Mouse (Mus musculus) kidney, adult 2 months (tissue): ENCODE measurements at regions not wholly inside any gene's neighbourhood (a gene's known extent, or its start where the extent isn't known, plus 50 kb on each side); places are given as distances from the start of the nearest gene placed in this dataset.

Source experiments
- DNase-seq: peaks from one replicate; pipeline ENCODE4 v3.0.0; 2021
- H3K27ac ChIP-seq: fragments of 200-500 bp; 2 replicates; pipeline ENCODE4 v1.5.1; 2012; ENCODE audit warnings: low read depth, low read length, control low read depth, inconsistent platforms; ENCODE audit not compliant: insufficient read depth
- H3K27me3 ChIP-seq: fragments of 200-500 bp; replicated peaks from 2 replicates; pipeline ENCODE4 v1.6.1; 2012; ENCODE audit warnings: mild to moderate bottlenecking, moderate library complexity, low read length, inconsistent platforms; ENCODE audit not compliant: control insufficient read depth, insufficient read depth
- H3K36me3 ChIP-seq: fragments of 200-500 bp; 2 replicates; pipeline ENCODE4 v1.6.1; 2012; ENCODE audit warnings: mild to moderate bottlenecking, moderate library complexity, low read length, inconsistent platforms; ENCODE audit not compliant: control insufficient read depth, insufficient read depth
- H3K4me1 ChIP-seq: fragments of 200-500 bp; 2 replicates; pipeline ENCODE4 v1.6.1; 2011; ENCODE audit warnings: low read length; ENCODE audit not compliant: control insufficient read depth, insufficient read depth
- H3K4me3 ChIP-seq: fragments of 200-500 bp; 2 replicates; pipeline ENCODE4 v1.5.1; 2011; ENCODE audit warnings: mild to moderate bottlenecking, low read depth, low read length, control low read depth; ENCODE audit not compliant: insufficient read depth
- CTCF ChIP-seq: fragments of 200-500 bp; conservative IDR thresholded peaks from 2 replicates; pipeline ENCODE4 v1.5.1; 2011; ENCODE audit warnings: low read depth, mild to moderate bottlenecking, control low read depth, low read length, moderate library complexity, mixed read lengths; ENCODE audit not compliant: insufficient read depth, insufficient read length
- POLR2A ChIP-seq: fragments of 200-500 bp; IDR thresholded peaks from one replicate; pipeline ENCODE4 v1.6.1; 2011; ENCODE audit warnings: low read depth, low read length, control low read depth
- WGBS: fragments of 180-500 bp; shearing (Covaris S2); methylation state at CpG from one replicate; pipeline ENCODE4 v1.1.7; 2018; 5-methylcytosine and 5-hydroxymethylcytosine counted together

DNA sequence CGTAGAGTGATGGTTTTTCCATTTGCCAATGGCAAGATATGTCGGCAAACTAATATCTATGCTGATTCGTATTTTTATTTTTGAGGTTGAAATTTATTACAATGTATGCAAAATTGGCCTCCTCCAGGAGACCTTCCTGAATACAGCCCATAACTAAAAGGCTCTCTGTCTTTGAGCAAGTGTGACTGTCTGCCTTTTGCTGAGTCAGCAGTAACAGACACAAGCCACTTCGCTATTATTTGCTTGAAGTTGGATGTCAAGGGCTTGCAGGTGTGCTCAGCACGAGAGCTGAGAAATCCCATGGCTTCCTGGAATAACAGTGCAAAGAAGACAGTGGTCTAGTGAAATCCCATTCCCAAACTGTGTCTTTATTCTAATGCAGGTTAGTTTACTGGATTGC, 56.9 kb downstream of the Dmrt2 start:
- no peak for TF ChIP-seq CTCF
- no peak for TF ChIP-seq POLR2A
- H3K27me3 ChIP-seq = no peaks in the 10 kb centered on the region
- H3K4me1 ChIP-seq = no peaks in the 10 kb centered on the region
- H3K36me3 ChIP-seq = no peaks in the 10 kb centered on the region
- H3K27ac ChIP-seq = no peak overlapping the region
- no peak overlapping the region for H3K4me3 ChIP-seq
- 88% methylated on average over 5 of the region's 5 CpGs for WGBS
- DNase-seq = no peak

- TF ChIP-seq POLR2A (no peak), CTCF (no peak)
- Histone ChIP-seq H3K27me3 (no peaks in the 10 kb centered on the region), H3K36me3 (no peaks in the 10 kb centered on the region), H3K27ac (no peak overlapping the region), H3K4me1 (no peaks in the 10 kb centered on the region), H3K4me3 (no peak overlapping the region)
- no peak for DNase-seq
- WGBS = 97% methylated on average over 1 of the region's 1 CpGs
These were observed 57.4 kb downstream of the Dmrt2 start for GRCm38 (mm10) chr19:25729633-25730032.

DNA sequence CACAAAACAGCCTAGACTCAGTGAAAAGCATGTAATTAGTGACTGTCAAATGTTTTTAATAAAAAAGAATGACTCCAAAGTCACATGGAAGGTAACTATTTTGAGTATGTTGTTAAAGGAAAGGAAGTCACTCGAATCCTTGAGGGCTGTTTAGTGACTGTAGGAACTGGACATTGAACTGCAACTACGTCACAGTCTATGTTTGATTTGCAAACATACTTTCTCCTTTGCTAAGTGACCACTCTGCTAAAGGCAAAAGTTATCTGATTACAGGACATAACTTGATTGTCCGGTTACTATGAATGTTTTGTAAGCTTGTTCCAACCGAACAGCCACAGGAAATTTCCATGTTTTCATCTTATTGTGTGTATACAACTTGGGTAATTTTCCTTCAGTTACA, 106.2 kb downstream of the Dmrt2 start:
- H3K4me1 ChIP-seq = no peaks in the 10 kb centered on the region
- no peaks in the 10 kb centered on the region for H3K36me3 ChIP-seq
- H3K27ac ChIP-seq = no peak overlapping the region
- WGBS = 64% methylated on average over 4 of the region's 4 CpGs
- DNase-seq = no peak
- TF ChIP-seq POLR2A = no peak
- TF ChIP-seq CTCF = no peak
- H3K4me3 ChIP-seq = no peak overlapping the region
- no peaks in the 10 kb centered on the region for H3K27me3 ChIP-seq

DNA sequence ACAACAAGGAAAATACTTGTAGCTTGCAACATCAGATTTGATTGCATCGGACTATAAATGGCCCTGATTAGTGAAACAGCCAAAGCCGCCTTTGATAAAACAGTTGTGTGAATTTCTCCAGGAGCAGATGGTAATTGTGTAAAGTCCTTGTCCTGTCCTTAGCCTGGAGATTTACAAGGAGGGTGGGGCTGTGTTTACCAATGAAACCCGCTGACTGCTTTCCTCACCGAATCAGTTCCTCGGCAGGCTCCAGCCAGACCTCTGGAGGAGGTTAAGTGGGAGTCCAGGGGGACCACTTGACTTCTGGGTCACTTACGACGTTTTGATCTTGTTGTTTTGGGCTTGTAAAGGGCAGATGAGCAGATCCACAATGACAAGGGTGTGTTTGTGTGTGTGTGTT, 107.1 kb downstream of the Dmrt2 start:
- DNase-seq = no peak
- Histone ChIP-seq H3K27me3 (no peaks in the 10 kb centered on the region), H3K4me3 (no peak overlapping the region), H3K27ac (no peak overlapping the region), H3K36me3 (no peaks in the 10 kb centered on the region), H3K4me1 (no peaks in the 10 kb centered on the region)
- 32% methylated on average over 7 of the region's 7 CpGs for WGBS
- TF ChIP-seq POLR2A (no peak), CTCF (no peak)

- 80% methylated on average over 7 of the region's 7 CpGs for WGBS
- no peaks in the 10 kb centered on the region for H3K36me3 ChIP-seq
- no peak overlapping the region for H3K4me3 ChIP-seq
- no peak overlapping the region for H3K27ac ChIP-seq
- H3K27me3 ChIP-seq = no peaks in the 10 kb centered on the region
- no peaks in the 10 kb centered on the region for H3K4me1 ChIP-seq
- DNase-seq = no peak
- no peak for TF ChIP-seq POLR2A
- TF ChIP-seq CTCF = no peak
These were observed 109.1 kb downstream of the Dmrt2 start for GRCm38 (mm10) chr19:25781314-25781713.

GRCm38 (mm10) chr19:25802692-25803091, 130.5 kb downstream of the Dmrt2 start:
- 77% methylated on average over 7 of the region's 7 CpGs for WGBS
- TF ChIP-seq POLR2A (no peak), CTCF (no peak)

DNA sequence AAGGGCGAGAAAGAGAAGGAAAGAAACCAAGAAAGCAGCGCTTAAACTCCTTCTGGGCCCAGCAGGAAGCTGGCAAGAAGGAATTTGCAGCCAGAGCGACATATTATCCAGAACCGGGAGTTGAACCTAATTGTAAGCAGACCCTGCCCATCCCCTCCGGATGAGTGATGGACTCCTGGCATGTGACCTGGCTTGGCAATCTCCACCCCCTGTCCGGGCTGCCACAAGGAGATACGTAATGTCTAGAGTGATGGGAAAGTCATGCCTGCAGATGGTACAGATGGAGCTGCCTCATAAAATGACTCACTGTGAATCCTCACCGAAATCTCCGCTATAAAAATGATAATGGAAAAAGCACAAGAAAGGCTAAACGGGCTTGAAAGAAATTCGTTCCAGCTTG, 133.1 kb downstream of the Dmrt2 start:
- TF ChIP-seq CTCF (no peak), POLR2A (no peak)
- H3K36me3 ChIP-seq = no peaks in the 10 kb centered on the region
- no peaks in the 10 kb centered on the region for H3K4me1 ChIP-seq
- no peak overlapping the region for H3K4me3 ChIP-seq
- DNase-seq = no peak
- WGBS = 70% methylated on average over 11 of the region's 11 CpGs
- H3K27ac ChIP-seq = no peak overlapping the region
- no peaks in the 10 kb centered on the region for H3K27me3 ChIP-seq

More at GRCm38 (mm10) chr19:25802692-25803091, 130.5 kb downstream of the Dmrt2 start:
- no peaks in the 10 kb centered on the region for H3K27me3 ChIP-seq
- H3K4me3 ChIP-seq = no peak overlapping the region
- H3K4me1 ChIP-seq = no peaks in the 10 kb centered on the region
- H3K36me3 ChIP-seq = no peaks in the 10 kb centered on the region
- H3K27ac ChIP-seq = no peak overlapping the region
- no peak for DNase-seq

DNA sequence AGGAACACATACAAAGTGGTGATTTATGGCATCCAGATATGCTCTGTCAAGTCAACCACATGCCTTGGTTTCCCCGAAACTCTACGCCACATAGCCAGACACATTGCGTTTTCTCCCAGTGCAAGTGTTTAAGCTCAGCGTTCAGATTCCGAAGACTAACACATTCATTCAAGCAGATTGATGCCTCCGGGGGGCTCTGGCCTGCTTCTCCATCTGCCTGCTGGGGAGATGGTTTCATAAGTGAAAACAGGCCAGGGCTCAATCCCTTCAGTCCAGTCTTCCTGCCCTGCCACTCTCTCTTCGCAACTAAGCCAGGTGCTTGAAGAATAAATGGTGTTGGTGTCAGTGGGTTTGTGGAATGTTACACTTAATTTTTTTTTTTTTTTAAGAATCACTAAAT, 141.4 kb downstream of the Dmrt2 start:
- Histone ChIP-seq H3K4me1 (no peaks in the 10 kb centered on the region), H3K27me3 (no peaks in the 10 kb centered on the region), H3K27ac (no peak overlapping the region), H3K36me3 (no peaks in the 10 kb centered on the region), H3K4me3 (no peak overlapping the region)
- DNase-seq = no peak
- TF ChIP-seq POLR2A (no peak), CTCF (no peak)
- 89% methylated on average over 7 of the region's 7 CpGs for WGBS
